Mouse (Mus musculus) heart, postnatal 0 days (tissue): Measurements from ENCODE around the gene Met. TPM values are rescaled to one million over a fixed set of nuclear protein-coding genes. Genes with fewer than 3 reads are reported as not detected.

ENCODE experiments used
- ATAC-seq: fragments of 200-750 bp; cut with Nextera tagmentation; 2 replicates; pipeline ENCODE4 v1.8.0; 2017; ENCODE audit warnings: low read depth, moderate number of reproducible peaks, moderate library complexity; ENCODE audit not compliant: insufficient read depth
- DNase-seq: peaks from one replicate; pipeline ENCODE4 v3.0.0-alpha.2; 2016; ENCODE audit warnings: low spot score
- H3K27ac ChIP-seq: fragments of 300-500 bp; sonication (generic); 2 replicates; pipeline ENCODE4 v1.5.1; 2014; ENCODE audit warnings: low read depth, mild to moderate bottlenecking
- H3K27me3 ChIP-seq: fragments of 300-500 bp; sonication (generic); 2 replicates; pipeline ENCODE4 v1.6.1; 2014; ENCODE audit warnings: low read length, mixed read lengths; ENCODE audit not compliant: control insufficient read depth, insufficient read depth
- H3K36me3 ChIP-seq: fragments of 300-500 bp; sonication (generic); replicated peaks from 2 replicates; pipeline ENCODE4 v1.6.1; 2014; ENCODE audit warnings: low read length, mixed read lengths; ENCODE audit not compliant: control insufficient read depth, insufficient read depth
- H3K4me1 ChIP-seq: fragments of 300-500 bp; sonication (generic); 2 replicates; pipeline ENCODE4 v1.6.1; 2014; ENCODE audit warnings: antibody characterized with exemption; ENCODE audit not compliant: control insufficient read depth, insufficient read depth
- H3K4me2 ChIP-seq: fragments of 300-500 bp; sonication (generic); 2 replicates; pipeline ENCODE4 v1.6.1; 2014; ENCODE audit warnings: low read depth, mild to moderate bottlenecking, low read length, moderate library complexity
- H3K4me3 ChIP-seq: fragments of 300-500 bp; sonication (generic); 2 replicates; pipeline ENCODE4 v1.5.1; 2014; ENCODE audit warnings: low read depth, low read length
- H3K9ac ChIP-seq: fragments of 300-500 bp; sonication (generic); replicated peaks from 2 replicates; pipeline ENCODE4 v1.6.1; 2014; ENCODE audit warnings: low read depth, low read length, mixed read lengths
- H3K9me3 ChIP-seq: fragments of 300-500 bp; sonication (generic); replicated peaks from 2 replicates; pipeline ENCODE4 v1.6.1; 2016; ENCODE audit warnings: low read length; ENCODE audit not compliant: control insufficient read depth
- CTCF ChIP-seq: IDR thresholded peaks from 2 replicates; pipeline ENCODE4 v1.5.1; 2016; ENCODE audit warnings: antibody characterized with exemption, control low read depth, low read depth
- EP300 ChIP-seq: IDR thresholded peaks from 2 replicates; pipeline ENCODE4 v1.6.1; 2016; ENCODE audit warnings: antibody characterized with exemption, low read depth
- WGBS: fragments of 180-500 bp; shearing (Covaris S2); extraction: QIAGEN DNeasy Blood & Tissue Kit; methylation state at CpG from one replicate; pipeline ENCODE4 v1.1.7; 2014; 5-methylcytosine and 5-hydroxymethylcytosine counted together
- polyA plus RNA-seq: library from polyadenylated mRNA; unstranded; fragments of >200 nt; fragmentation: Nextera tagmentation; extraction: Ambion mirVana; gene quantifications from 2 replicates; pipeline ENCODE4 v1.2.1, GENCODE M21; 2015
- total RNA-seq: library from RNA; depleted of rRNA; stranded (reverse); fragments of >200 nt; gene quantifications from 2 replicates; pipeline ENCODE4 v1.2.3, GENCODE M21; 2014; ENCODE audit warnings: low replicate concordance

Gene Met
- total and polyA plus RNA-seq, 2 experiments from 2014 or later, result 0.61 to 2.7 TPM

DNA sequence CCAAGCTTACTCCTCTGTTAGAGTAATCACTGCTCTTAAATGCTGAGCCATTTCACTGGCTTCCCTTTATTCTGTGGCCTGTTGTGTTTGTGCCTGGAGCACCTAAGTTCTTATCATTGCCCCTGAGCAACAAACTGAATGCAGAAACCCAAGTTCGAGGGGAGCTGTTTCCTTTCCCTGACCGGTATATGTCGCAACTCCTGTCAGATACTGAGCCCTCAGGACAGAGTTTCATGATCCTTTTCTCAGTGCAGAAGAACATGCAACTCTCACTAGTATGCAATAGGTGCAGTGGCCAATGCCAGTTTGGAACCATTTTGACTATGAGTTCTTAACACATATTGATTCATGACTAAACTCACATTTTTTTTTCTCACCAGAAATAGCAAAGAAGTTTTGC is 2.9 kb downstream of the Met start:
- TF ChIP-seq EP300, result no peak
- no peak for TF ChIP-seq CTCF
- Histone ChIP-seq H3K9me3 (no peaks in the 10 kb centered on the region), H3K4me2 (no peak overlapping the region), H3K36me3 (no peaks in the 10 kb centered on the region), H3K4me3 (no peak overlapping the region), H3K9ac (no peak overlapping the region), H3K27ac (no peak overlapping the region), H3K4me1 (no peaks in the 10 kb centered on the region), H3K27me3 (peaks cover 12% of the 10 kb centered on the region; the same call in 1 of the 2 replicates)
- ATAC-seq (no peak), DNase-seq (no peak)
- WGBS, result 81% methylated on average over 3 of the region's 3 CpGs

DNA sequence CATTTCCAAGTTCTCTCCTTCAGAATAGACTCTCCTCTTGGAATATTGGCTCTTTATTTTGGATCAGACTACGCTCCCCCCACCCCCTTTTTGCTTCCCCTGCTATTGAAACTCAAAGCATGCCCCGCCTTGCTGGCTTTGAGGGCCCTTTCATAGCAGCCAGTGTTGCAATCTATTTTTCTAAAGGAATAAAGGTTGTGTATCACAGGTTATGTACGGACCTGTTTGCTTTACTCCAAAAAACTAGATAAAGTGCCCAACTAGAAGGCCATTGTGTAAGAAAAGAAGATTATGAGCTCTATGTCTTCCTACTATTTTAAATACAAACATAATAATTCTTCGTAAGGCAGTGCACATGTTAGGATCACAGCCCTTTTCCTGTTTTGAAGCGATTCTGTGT is 5.4 kb downstream of the Met start:
- Histone ChIP-seq H3K9me3 (no peaks in the 10 kb centered on the region), H3K4me2 (no peak overlapping the region), H3K4me1 (no peaks in the 10 kb centered on the region), H3K27ac (no peak overlapping the region), H3K4me3 (no peak overlapping the region), H3K36me3 (no peaks in the 10 kb centered on the region), H3K27me3 (peaks cover 12% of the 10 kb centered on the region; the same call in 1 of the 2 replicates), H3K9ac (no peak overlapping the region)
- no peak for TF ChIP-seq EP300
- no peak for TF ChIP-seq CTCF
- DNase-seq (no peak), ATAC-seq (no peak)
- 82% methylated on average over 5 of the region's 5 CpGs for WGBS

DNA sequence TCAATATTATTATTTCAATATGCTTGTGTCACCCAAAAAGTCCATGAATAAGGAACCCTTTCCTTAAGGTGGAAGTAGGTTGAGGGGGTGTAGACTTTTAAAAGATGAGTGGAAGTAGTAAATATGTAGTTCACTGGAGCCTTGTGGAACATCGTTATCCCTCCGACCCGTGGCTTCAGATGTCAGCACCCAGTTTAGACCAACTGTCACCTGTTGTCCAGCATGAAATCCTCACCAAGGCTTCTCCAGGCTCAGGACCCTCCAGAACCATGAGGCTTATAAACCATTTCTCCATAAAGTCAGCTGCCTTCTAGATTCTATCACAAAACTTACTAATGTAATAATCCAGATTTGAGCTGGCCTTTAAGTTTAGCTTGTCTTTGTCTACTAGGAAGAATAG is 9.5 kb downstream of the Met start:
- 89% methylated on average over 3 of the region's 3 CpGs for WGBS
- H3K9ac ChIP-seq, result no peak overlapping the region
- H3K27ac ChIP-seq, result no peak overlapping the region
- DNase-seq (no peak), ATAC-seq (no peak)
- no peak overlapping the region for H3K4me2 ChIP-seq
- H3K36me3 ChIP-seq, result no peaks in the 10 kb centered on the region
- no peaks in the 10 kb centered on the region for H3K27me3 ChIP-seq
- TF ChIP-seq EP300 (no peak), CTCF (no peak)
- no peak overlapping the region for H3K4me3 ChIP-seq
- no peaks in the 10 kb centered on the region for H3K9me3 ChIP-seq
- H3K4me1 ChIP-seq, result no peaks in the 10 kb centered on the region

DNA sequence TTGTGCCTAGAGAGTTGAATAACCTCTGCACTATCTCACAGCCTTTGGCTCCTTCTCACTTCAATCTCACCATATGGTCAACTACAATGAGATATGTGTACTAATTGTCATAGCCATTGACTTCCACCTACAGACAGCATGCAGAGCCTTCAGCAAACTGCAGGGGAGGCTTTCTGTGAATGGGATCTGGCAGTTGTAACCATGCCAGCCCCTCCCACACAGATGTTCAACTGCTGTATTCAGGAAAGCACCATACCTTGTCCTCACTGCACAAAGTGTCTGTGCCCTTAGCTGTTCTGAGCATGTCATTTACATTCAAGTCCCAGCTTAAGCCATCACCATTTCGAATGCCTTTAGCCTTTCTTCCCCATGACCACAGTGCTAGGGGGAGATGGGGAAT is 14.2 kb downstream of the Met start:
- Histone ChIP-seq H3K36me3 (no peaks in the 10 kb centered on the region), H3K9me3 (no peaks in the 10 kb centered on the region), H3K4me1 (no peaks in the 10 kb centered on the region), H3K9ac (no peak overlapping the region), H3K4me3 (no peak overlapping the region), H3K27ac (no peak overlapping the region), H3K4me2 (no peak overlapping the region), H3K27me3 (no peaks in the 10 kb centered on the region)
- TF ChIP-seq EP300 (no peak), CTCF (no peak)
- ATAC-seq (no peak), DNase-seq (no peak)
- WGBS, result 61% methylated on average over 1 of the region's 1 CpGs

DNA sequence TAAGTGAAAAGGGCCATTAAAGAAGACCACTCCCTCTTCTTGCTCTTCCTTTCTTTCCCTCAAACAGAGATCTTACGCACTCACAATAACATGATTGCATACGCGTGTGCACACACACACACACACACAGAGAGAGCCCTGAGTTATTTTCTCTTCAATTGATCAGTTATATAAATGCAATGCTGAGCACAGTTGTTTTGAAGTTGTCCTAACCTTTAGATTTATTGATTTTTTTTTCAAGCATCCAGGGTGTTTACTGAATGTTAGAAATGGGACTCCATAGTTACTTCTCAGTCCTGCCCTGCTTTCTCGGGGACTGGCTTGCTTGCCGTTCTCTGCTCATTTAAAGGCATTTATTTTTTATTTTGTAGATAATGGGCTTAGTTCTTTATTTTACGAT is 14.7 kb downstream of the Met start:
- H3K9me3 ChIP-seq, result no peaks in the 10 kb centered on the region
- WGBS, result 92% methylated on average over 6 of the region's 6 CpGs
- no peak overlapping the region for H3K4me3 ChIP-seq
- no peak overlapping the region for H3K9ac ChIP-seq
- no peaks in the 10 kb centered on the region for H3K27me3 ChIP-seq
- no peak overlapping the region for H3K27ac ChIP-seq
- no peaks in the 10 kb centered on the region for H3K36me3 ChIP-seq
- H3K4me2 ChIP-seq, result no peak overlapping the region
- no peaks in the 10 kb centered on the region for H3K4me1 ChIP-seq
- TF ChIP-seq CTCF, result no peak
- no peak for TF ChIP-seq EP300
- ATAC-seq, result no peak
- DNase-seq, result no peak

DNA sequence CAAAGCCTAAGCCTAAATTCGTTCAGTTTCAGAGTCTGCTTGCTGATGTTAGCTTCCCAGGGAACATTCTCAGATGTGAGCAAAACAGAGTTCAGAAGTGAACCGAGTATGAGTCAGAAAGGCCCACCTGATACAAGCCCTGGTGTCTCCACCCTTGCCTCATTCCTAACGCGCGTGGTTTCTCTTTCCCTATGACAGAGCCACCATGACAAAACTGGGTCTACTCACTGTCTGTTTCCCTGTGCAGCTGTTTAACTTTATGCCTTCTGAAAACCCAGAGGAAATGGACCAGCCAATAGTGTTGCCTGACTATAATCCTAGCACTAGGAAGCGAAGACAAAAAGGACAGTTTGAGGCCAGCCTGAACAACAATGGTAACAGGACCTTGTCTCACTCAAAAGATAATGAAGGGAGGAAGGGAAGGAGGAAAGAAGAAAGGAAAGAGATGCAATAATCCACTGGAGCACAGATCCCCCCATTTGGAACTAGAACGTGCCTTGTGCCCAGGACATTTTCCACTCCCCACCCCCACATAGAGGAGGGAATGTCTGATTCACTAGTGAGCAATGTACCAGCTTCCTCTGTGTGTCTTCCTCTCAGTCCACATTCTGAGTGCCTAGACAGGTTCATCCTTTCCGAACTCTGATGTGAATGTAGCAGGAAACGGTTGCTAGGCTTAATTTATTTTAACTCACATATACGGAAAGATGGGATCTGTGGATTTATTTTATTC is 15.4 kb downstream of the Met start:
- no peaks in the 10 kb centered on the region for H3K4me1 ChIP-seq
- WGBS, result 65% methylated on average over 10 of the region's 10 CpGs
- no peak overlapping the region for H3K27ac ChIP-seq
- H3K4me2 ChIP-seq, result no peak overlapping the region
- no peak overlapping the region for H3K9ac ChIP-seq
- DNase-seq, result no peak
- no peaks in the 10 kb centered on the region for H3K9me3 ChIP-seq
- H3K4me3 ChIP-seq, result no peak overlapping the region
- no peaks in the 10 kb centered on the region for H3K27me3 ChIP-seq
- no peak for ATAC-seq
- TF ChIP-seq EP300, result no peak
- TF ChIP-seq CTCF, result no peak
- H3K36me3 ChIP-seq, result no peaks in the 10 kb centered on the region
